Mouse (Mus musculus) liver, embryonic 13.5 days (tissue): ENCODE measurements at regions not wholly inside any gene's neighbourhood (a gene's known extent, or its start where the extent isn't known, plus 50 kb on each side); places are given as distances from the start of the nearest gene placed in this dataset.
"Not testable (repeated sequence)": the region's sequence is repeated elsewhere in the genome, so short reads cannot be mapped to it uniquely, and the experiment has no call there.

Experiments
- ATAC-seq: fragments of 200-750 bp; cut with Nextera tagmentation; 2 replicates; pipeline ENCODE4 v1.8.0; 2017; ENCODE audit warnings: low read depth, mild to moderate bottlenecking, moderate number of reproducible peaks, moderate library complexity
- DNase-seq: peaks from one replicate; pipeline ENCODE4 v3.0.0; 2022
- H3K27ac ChIP-seq: fragments of 300-500 bp; sonication (generic); 2 replicates; pipeline ENCODE4 v1.5.1; 2015; ENCODE audit warnings: moderate library complexity, mild to moderate bottlenecking, inconsistent platforms
- H3K27me3 ChIP-seq: fragments of 300-500 bp; sonication (generic); 2 replicates; pipeline ENCODE4 v1.6.1; 2015; ENCODE audit warnings: mild to moderate bottlenecking, inconsistent platforms
- H3K36me3 ChIP-seq: fragments of 300-500 bp; sonication (generic); 2 replicates; pipeline ENCODE4 v1.6.1; 2015; ENCODE audit warnings: mild to moderate bottlenecking, inconsistent platforms
- H3K4me1 ChIP-seq: fragments of 300-500 bp; sonication (generic); replicated peaks from 2 replicates; pipeline ENCODE4 v1.6.1; 2015; ENCODE audit warnings: inconsistent platforms
- H3K4me2 ChIP-seq: fragments of 300-500 bp; sonication (generic); 2 replicates; pipeline ENCODE4 v1.6.1; 2015; ENCODE audit warnings: inconsistent platforms, mild to moderate bottlenecking, moderate library complexity
- H3K4me3 ChIP-seq: fragments of 300-500 bp; sonication (generic); replicated peaks from 2 replicates; pipeline ENCODE4 v1.5.1; 2015; ENCODE audit warnings: mild to moderate bottlenecking, inconsistent platforms
- H3K9ac ChIP-seq: fragments of 300-500 bp; sonication (generic); 2 replicates; pipeline ENCODE4 v1.6.1; 2015; ENCODE audit warnings: mild to moderate bottlenecking, inconsistent platforms
- H3K9me3 ChIP-seq: fragments of 300-500 bp; sonication (generic); replicated peaks from 2 replicates; pipeline ENCODE4 v1.6.1; 2016; ENCODE audit warnings: inconsistent platforms
- WGBS: fragments of 180-500 bp; shearing (Covaris S2); methylation state at CpG from one replicate; pipeline ENCODE4 v1.1.7; 2015; ENCODE audit not compliant: insufficient replicate concordance; 5-methylcytosine and 5-hydroxymethylcytosine counted together

GRCm38 (mm10) chr10:117565529-117566086 is 63.7 kb upstream of the Cpm start:
- H3K4me1 ChIP-seq: no peaks in the 10 kb centered on the region
- no peak for ATAC-seq

GRCm38 (mm10) chr10:117565110-117565509 is 64.2 kb upstream of the Cpm start:
- ATAC-seq (no peak), DNase-seq (no peak)
- Histone ChIP-seq H3K9ac (no peak overlapping the region), H3K27ac (no peak overlapping the region), H3K9me3 (no peaks in the 10 kb centered on the region), H3K4me3 (no peak overlapping the region), H3K27me3 (peaks cover 5% of the 10 kb centered on the region; the same call in 1 of the 2 replicates), H3K4me2 (no peak overlapping the region), H3K36me3 (no peaks in the 10 kb centered on the region), H3K4me1 (no peaks in the 10 kb centered on the region)
- 76% methylated on average over 3 of the region's 3 CpGs for WGBS

More at GRCm38 (mm10) chr10:117565529-117566086, 63.7 kb upstream of the Cpm start:
- no peak for DNase-seq
- Histone ChIP-seq H3K27ac (no peak overlapping the region), H3K36me3 (no peaks in the 10 kb centered on the region), H3K4me2 (no peak overlapping the region), H3K4me3 (no peak overlapping the region), H3K9ac (no peak overlapping the region), H3K9me3 (no peaks in the 10 kb centered on the region), H3K27me3 (peaks cover 10% of the 10 kb centered on the region; the same call in 1 of the 2 replicates)
- 63% methylated on average over 4 of the region's 4 CpGs for WGBS

- Histone ChIP-seq H3K27me3 (0 out of 2 replicates have a peak, but pooled peaks cover 3% of the 10 kb centered on the region), H3K4me1 (no peaks in the 10 kb centered on the region), H3K4me3 (no peak overlapping the region), H3K4me2 (no peak overlapping the region), H3K9me3 (no peaks in the 10 kb centered on the region), H3K27ac (no peak overlapping the region), H3K9ac (no peak overlapping the region), H3K36me3 (no peaks in the 10 kb centered on the region)
- ATAC-seq (no peak), DNase-seq (no peak)
- WGBS: 37% methylated on average over 12 of the region's 12 CpGs
These were observed 64.9 kb upstream of the Cpm start for GRCm38 (mm10) chr10:117564118-117565040.

GRCm38 (mm10) chr10:117563429-117564117 is 65.7 kb upstream of the Cpm start:
- Histone ChIP-seq H3K4me2 (no peak overlapping the region), H3K9me3 (no peaks in the 10 kb centered on the region), H3K27ac (no peak overlapping the region), H3K9ac (no peak overlapping the region), H3K4me1 (no peaks in the 10 kb centered on the region), H3K27me3 (no peaks in the 10 kb centered on the region), H3K4me3 (no peak overlapping the region), H3K36me3 (no peaks in the 10 kb centered on the region)
- DNase-seq: no peak
- no peak for ATAC-seq
- 55% methylated on average over 8 of the region's 8 CpGs for WGBS

GRCm38 (mm10) chr10:117562850-117563248 is 66.5 kb upstream of the Cpm start:
- H3K9me3 ChIP-seq, H3K9ac ChIP-seq, H3K27me3 ChIP-seq, H3K4me1 ChIP-seq, H3K4me2 ChIP-seq, DNase-seq, H3K27ac ChIP-seq, H3K4me3 ChIP-seq, ATAC-seq, H3K36me3 ChIP-seq: not testable (repeated sequence)
- WGBS: 68% methylated on average over 3 of the region's 3 CpGs

- H3K36me3 ChIP-seq: no peaks in the 10 kb centered on the region
- H3K4me2 ChIP-seq: no peak overlapping the region
- no peak overlapping the region for H3K4me3 ChIP-seq
- no peak overlapping the region for H3K27ac ChIP-seq
- no peak for ATAC-seq
- no peaks in the 10 kb centered on the region for H3K9me3 ChIP-seq
- no peak for DNase-seq
- H3K4me1 ChIP-seq: no peaks in the 10 kb centered on the region
- H3K27me3 ChIP-seq: no peaks in the 10 kb centered on the region
- H3K9ac ChIP-seq: no peak overlapping the region
- 67% methylated on average over 13 of the region's 13 CpGs for WGBS
These were observed 67.1 kb upstream of the Cpm start for GRCm38 (mm10) chr10:117561909-117562849.

- WGBS: 49% methylated on average over 5 of the region's 5 CpGs
- H3K4me3 ChIP-seq: no peak overlapping the region
- no peak overlapping the region for H3K27ac ChIP-seq
- no peak overlapping the region for H3K4me2 ChIP-seq
- DNase-seq (no peak), ATAC-seq (no peak)
- H3K27me3 ChIP-seq: no peaks in the 10 kb centered on the region
- no peaks in the 10 kb centered on the region for H3K4me1 ChIP-seq
- H3K36me3 ChIP-seq: no peaks in the 10 kb centered on the region
- no peaks in the 10 kb centered on the region for H3K9me3 ChIP-seq
- H3K9ac ChIP-seq: no peak overlapping the region
These were observed 68.0 kb upstream of the Cpm start for GRCm38 (mm10) chr10:117561279-117561820.

GRCm38 (mm10) chr10:117560396-117561278 is 68.7 kb upstream of the Cpm start:
- WGBS: 58% methylated on average over 9 of the region's 9 CpGs
- ATAC-seq: no peak

GRCm38 (mm10) chr10:117559615-117560395 is 69.5 kb upstream of the Cpm start:
- H3K36me3 ChIP-seq: no peaks in the 10 kb centered on the region
- H3K9me3 ChIP-seq: no peaks in the 10 kb centered on the region
- H3K4me1 ChIP-seq: no peaks in the 10 kb centered on the region
- DNase-seq (no peak), ATAC-seq (no peak)
- no peak overlapping the region for H3K4me3 ChIP-seq
- no peak overlapping the region for H3K4me2 ChIP-seq
- 70% methylated on average over 17 of the region's 17 CpGs for WGBS
- H3K9ac ChIP-seq: no peak overlapping the region
- no peaks in the 10 kb centered on the region for H3K27me3 ChIP-seq
- no peak overlapping the region for H3K27ac ChIP-seq

More at GRCm38 (mm10) chr10:117560396-117561278, 68.7 kb upstream of the Cpm start:
- H3K9me3 ChIP-seq: no peaks in the 10 kb centered on the region
- no peak overlapping the region for H3K4me3 ChIP-seq
- no peaks in the 10 kb centered on the region for H3K36me3 ChIP-seq
- no peak overlapping the region for H3K4me2 ChIP-seq
- no peaks in the 10 kb centered on the region for H3K27me3 ChIP-seq
- no peaks in the 10 kb centered on the region for H3K4me1 ChIP-seq
- H3K27ac ChIP-seq: no peak overlapping the region
- DNase-seq: no peak
- no peak overlapping the region for H3K9ac ChIP-seq
